Mouse (Mus musculus) kidney, adult 2 months (tissue): ENCODE results near the gene Smg6.

Source experiments
- CTCF ChIP-seq: fragments of 200-500 bp; conservative IDR thresholded peaks from 2 replicates; pipeline ENCODE4 v1.5.1; 2011; ENCODE audit warnings: low read depth, mild to moderate bottlenecking, control low read depth, low read length, moderate library complexity, mixed read lengths; ENCODE audit not compliant: insufficient read depth, insufficient read length
- POLR2A ChIP-seq: fragments of 200-500 bp; IDR thresholded peaks from one replicate; pipeline ENCODE4 v1.6.1; 2011; ENCODE audit warnings: low read depth, low read length, control low read depth

DNA sequence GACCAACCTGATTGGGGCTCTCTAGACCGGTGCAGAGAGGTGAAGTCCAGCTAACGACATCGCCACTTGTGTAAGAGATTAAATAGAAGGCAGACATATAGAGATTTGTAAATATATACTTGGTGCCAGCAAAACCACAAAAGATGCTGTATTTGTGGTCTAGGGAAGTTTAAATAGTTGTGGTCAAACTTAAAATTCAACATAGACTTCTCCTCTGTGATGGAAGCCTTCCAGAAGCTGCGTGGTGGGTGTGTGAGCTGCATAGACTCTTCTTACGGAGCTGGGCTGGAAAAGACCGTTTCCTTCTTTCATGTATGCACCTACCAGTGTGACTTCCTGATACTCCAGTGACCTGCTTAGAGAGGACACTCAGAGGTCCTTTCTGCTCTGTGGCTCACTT, 190.8 kb downstream of the Smg6 start:
- no peak for TF ChIP-seq CTCF
- TF ChIP-seq POLR2A, result no peak
